Mouse (Mus musculus) heart, postnatal 36 days (tissue): ENCODE data around the gene Prr19. TPM values are rescaled to one million over a fixed set of nuclear protein-coding genes. Genes with fewer than 3 reads are reported as not detected.
"Not testable (repeated sequence)": the region's sequence is repeated elsewhere in the genome, so short reads cannot be mapped to it uniquely, and the experiment has no call there.

ENCODE experiments used
- DNase-seq, 2 experiments: peaks; one replicate each; pipeline ENCODE4 v3.0.0; 2021 to 2022
- intact Hi-C: fragments of 180-260 bp; cut with DNase I; formaldehyde crosslinking; loops from one replicate; pipeline ENCODE4 v1.15.1; 2025
- total RNA-seq, 2 experiments: library from RNA; stranded (reverse); gene quantifications; 2 replicates each; pipeline ENCODE4 v1.2.3; 2021

Gene Prr19
- total RNA-seq, 2 experiments from 2014 or later = not detected

DNA sequence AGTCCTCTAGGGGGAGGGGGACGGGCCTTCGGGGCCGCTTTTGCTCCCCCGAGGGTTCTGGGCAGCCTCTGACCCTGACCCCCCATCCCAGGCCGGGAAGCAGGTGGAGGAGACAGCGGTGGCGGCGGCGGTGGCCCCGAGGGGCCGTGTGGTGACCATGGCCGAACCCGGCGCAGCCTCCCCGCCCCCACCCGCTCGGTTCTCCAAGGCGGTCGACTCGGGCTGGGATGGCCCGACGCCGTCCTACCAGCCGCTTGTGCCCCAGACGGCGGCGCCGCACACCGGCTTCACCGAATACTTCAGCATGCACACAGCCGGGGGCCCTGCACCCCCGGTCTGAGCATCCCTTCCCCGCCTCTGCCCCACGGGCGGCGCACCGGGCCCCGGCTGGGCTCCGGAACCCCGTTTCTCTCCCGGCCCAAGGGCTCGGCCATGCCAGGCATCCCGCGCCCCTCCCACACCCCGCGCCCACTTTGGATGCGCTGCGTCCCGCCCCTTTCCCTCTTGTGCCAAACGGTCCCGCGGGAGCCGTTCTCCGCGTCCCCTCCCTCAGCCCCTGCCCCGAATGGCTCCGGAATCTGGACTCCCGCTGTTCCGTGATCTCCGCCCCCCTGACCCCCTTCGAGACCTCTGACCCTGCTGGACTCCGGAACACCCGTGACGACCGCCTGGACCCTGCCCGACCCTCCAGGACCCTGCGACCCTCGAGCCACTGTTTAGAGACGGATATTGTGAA, 14.3 kb downstream of the Prr19 start:
- DNase-seq = peak in 1 of 2 experiments; percentile 25
- intact Hi-C loops = loop anchor here (1.0 to 5.0 kb wide), 6 partner anchors 19 to 183 kb away; partner anchors contain the start of genes Lipe and Pafah1b3

DNA sequence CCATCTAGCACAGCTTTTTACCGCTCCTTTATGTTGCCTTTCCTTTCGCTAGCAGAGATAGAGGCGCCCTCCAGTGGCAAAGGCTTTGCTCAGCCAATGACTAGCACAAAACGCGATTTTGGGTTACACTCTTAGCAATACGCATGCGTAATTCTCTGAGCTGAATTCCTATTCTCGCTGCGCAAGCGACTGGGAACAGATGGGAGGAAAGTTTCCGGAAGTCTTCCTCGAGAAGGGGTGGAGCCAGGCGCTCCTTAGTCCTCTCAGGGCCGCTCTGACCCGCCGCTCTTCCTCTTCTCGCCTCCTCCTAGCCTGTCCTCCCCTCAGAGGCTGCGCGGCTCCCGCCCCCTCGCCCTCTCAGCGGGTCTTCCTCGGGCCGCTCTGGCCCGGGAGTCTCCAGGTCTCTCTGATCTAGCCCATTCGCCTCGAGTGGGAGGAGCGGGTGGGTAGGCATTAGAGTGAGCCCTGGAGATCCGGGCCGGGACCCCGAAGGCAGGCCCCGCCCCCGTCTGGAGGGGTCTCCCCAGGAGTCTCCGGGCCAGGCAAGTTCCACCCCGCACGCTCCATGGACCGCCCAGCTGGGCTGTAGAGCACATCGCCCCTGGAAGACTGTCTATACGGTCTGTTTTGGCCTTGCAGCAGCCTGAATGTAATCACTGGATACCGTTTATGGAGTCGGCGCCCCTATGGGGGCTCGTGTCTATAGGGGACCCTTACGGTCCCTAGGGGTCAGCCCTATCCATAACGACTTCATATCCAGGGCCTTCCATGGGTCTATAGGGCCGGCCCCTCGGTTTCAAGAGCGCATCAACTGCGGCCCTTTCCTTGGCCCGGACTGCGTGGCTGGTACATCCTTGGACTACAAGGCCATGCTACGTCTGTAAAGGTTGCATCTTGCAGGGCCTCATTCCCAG, 15.6 kb downstream of the Prr19 start, which contains the start of gene Megf8:
Gene Megf8 (plus strand): TSS at position 633 of the 914 bp plus-strand sequence.
- peak; percentile 91 to 94 for DNase-seq
- intact Hi-C loops = loop anchor here (1.0 to 5.0 kb wide), 5 partner anchors 34 to 184 kb away; partner anchors contain the start of gene Lipe

DNA sequence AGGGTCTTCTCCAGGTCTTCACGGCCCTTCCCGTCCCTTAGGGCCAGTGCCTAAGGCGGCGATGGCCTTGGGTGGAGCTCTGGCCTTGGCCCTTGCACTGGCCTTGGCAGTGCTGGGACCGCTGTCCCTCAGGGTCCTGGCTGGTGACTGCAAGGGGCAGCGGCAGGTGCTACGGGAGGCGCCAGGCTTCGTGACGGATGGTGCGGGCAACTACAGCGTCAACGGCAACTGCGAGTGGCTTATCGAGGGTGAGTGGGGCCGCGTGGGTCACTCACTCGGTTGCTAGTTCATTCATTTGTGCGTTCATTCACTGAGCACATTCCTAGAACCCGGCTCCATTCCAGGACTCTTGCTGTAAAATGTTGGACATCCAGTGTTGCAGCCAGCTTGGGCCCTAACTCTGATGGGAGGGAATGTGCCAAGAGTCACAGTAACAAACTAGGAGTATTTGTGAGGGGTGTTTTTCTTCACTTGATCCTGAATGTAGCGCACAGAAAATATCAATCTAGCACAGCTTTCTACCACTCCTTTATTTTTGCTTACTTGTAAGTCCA, 16.3 kb downstream of the Prr19 start:
- intact Hi-C loops = loop anchor here (2.0 to 5.0 kb wide), 4 partner anchors 35 to 185 kb away; partner anchors contain the start of gene Lipe
- DNase-seq = no peak

DNA sequence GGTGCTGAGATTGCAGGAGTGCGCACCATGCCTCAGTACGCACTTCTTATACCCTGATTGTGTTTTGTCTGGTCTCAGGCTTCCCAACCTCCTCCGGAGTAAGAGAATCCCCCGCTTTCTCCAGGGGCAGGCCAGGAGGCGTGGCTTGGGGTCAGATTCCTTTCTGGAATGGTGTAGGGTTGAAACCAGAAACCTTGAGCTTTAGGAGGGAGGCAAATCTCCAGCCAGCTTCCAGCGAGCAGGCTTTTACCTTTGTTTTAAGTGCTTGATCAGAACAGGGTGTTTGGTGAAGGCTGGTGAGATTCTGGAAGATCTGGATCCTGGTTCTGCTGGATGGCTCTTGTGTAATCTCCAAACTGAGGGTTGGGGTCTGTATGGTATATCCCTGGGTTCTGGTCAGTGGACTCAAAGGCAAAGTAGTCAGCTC, 20.9 kb downstream of the Prr19 start:
- DNase-seq = no peak
- intact Hi-C loops = loop anchor here (10.0 kb wide), 1 partner anchor 247 kb away; the partner anchor contains the start of genes Grik5 and Zfp574

DNA sequence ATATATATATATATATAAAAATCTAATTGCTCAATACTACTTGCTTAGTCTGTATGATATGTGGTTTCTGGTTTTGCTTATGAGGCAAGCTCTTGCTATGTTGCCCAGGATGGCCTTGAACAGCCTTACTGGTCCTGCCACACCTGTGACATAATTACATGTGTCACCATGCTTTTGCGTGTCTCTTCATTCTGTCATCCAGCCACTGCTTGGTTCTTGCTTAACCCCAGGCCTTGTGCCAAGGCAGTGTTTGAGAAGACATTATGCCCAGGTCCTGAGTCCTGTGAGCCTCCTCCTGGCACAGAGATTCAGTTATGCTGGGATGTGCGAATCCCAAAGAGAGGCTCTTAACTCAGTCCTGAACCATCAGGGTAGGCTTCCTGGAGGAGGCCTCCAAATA, 22.0 kb downstream of the Prr19 start:
- no peak for DNase-seq
- intact Hi-C loops = loop anchor here (10.0 kb wide), 1 partner anchor 248 kb away; the partner anchor contains the start of genes Grik5 and Zfp574

DNA sequence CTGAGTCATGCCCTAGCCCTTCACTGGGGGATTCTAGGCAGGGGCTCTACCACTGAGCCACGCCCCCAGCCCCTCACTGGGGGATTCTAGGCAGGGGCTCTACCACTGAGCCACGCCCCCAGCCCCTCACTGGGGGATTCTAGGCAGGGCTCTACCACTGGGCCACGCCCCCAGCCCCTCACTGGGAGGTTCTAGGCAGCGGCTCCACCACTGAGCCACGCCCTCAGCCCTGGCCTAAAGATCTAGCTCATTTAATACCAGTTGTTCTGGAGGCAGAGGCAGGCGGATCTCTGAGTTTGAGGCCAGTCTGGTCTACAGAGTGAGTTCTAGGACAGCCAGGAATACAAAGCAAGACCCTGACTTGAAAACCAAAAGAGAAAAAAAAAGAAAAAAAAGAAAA, 24.2 kb downstream of the Prr19 start:
- not testable (repeated sequence) for DNase-seq
- intact Hi-C loops = loop anchor here (5.0 to 10.0 kb wide), 2 partner anchors 77 to 251 kb away; partner anchors contain the start of genes Grik5 and Zfp574

DNA sequence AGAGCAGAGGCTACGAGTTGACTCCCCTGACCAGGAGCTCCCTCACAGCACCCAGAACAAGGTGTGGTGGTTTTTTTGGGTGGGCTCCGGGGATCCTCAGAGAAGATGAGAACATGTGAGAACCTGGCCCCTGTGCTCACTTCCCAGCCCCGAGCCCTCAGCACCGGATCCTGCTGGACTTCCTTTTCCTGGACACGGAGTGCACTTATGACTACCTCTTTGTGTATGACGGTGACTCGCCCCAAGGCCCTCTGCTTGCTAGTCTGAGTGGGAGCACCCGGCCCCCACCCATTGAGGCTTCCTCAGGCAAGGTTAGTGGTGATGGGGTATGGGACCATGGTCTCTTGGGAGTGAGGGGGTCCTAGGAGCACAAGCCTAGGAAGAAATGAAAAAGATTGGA, 25.0 kb downstream of the Prr19 start:
- intact Hi-C loops = loop anchor here (5.0 to 10.0 kb wide), 2 partner anchors 76 to 251 kb away; partner anchors contain the start of genes Grik5 and Zfp574
- peak in 1 of 2 experiments; percentile 15 for DNase-seq

DNA sequence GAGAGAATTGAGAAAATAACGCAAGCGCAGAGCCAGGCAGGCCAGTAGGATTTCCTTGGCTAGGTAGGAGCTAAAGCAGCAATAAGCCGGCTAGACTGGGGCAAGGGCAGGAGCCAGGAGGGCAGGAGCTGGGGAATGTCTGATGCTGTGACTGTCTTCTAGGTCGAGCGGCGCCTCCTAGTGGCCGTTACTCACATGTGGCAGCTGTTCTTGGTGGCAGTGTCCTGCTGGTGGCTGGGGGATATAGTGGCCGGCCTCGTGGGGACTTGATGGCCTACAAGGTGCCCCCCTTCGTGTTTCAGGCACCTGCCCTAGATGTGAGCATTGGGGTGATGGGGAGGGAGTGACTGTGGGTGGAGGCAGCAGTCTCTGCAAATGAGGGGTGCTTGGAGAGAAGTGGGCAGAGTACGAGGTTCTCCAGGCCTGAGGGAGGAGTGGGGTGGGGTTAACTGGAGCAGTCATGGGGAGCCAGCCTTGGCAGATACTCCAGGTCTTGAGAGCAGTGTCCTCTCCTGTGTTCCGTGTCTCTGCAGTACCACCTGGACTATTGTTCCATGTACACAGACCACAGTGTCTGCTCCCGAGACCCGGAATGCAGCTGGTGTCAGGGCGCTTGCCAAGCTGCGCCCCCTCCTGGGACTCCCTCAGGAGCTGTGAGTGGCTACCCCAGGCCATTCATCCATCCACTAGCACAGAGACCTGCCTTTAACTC, 32.5 kb downstream of the Prr19 start:
- peak; percentile 73 to 76 for DNase-seq
- intact Hi-C loops = loop anchor here (5.0 kb wide), 1 partner anchor 201 kb away; no protein-coding TSS in a partner anchor

DNA sequence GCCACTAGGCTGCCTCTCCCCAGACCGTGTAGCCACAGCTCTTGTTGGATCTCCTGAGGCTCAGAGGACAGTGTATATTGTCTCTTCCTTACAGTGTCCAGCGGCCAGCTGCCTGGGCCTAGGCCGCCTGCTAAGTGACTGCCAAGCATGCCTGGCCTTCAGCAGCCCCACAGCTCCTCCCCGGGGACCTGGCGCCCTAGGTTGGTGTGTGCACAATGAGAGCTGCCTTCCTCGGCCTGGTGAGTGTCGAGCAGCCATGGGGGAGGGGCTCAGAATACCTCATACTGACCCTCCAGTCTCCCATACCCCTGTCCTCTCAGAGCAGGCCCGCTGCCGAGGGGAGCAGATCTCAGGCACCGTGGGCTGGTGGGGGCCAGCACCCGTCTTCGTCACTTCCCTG, 33.3 kb downstream of the Prr19 start:
- DNase-seq = no peak
- intact Hi-C loops = loop anchor here (5.0 kb wide), 1 partner anchor 202 kb away; no protein-coding TSS in a partner anchor

DNA sequence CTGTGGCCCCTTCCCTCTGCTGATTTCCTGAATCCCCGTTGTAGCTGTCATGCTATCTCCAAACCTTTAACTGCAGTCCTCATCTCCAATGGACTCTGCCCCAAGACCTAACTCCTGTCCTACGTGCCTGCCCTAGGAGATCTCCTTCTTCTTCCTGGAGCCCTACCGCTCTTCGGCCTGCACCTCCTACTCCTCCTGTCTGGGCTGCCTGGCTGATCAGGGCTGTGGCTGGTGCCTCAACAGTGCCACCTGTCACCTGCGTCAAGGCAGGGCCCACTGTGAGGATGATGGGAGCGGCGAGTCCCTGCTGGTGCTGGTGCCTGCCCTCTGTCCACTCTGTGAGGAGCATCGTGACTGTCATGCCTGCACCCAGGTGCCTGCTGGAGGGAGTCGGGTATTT, 38.1 kb downstream of the Prr19 start:
- DNase-seq = no peak
- intact Hi-C loops = no loop called here

DNA sequence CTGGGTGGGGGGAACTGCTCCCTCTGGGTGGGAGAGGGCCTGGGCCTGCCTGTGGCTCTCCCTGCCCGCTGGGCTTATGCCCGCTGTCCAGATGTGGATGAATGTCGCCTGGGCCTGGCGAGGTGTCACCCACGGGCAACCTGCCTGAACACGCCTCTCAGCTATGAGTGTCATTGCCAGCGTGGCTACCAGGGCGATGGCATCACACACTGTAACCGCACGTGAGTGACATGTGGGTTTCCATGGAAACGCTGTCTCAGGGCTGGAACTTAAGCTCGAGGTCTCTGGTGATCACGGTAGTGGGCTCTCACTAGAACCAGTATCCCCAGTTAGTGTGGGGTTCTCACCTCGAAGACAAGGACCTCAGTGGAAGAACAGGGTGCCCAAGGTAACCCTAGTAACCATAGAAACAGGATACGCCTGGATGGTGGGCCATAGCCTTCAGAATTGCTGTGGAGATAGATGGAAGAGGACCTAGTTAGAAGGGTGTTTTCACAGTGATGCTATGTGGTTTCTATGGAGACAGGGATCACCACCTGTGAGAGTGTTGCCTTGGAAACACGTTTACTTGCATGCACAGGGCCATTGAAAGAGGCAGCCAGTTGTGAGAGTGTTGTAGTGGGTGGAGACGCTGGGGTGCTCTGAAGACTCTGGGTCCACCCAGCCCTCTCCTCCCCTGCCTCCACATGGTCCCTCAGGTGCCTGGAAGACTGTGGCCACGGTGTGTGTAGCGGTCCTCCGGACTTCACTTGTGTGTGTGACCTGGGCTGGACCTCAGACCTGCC, 40.0 kb downstream of the Prr19 start:
- no peak for DNase-seq
- intact Hi-C loops = no loop called here

DNA sequence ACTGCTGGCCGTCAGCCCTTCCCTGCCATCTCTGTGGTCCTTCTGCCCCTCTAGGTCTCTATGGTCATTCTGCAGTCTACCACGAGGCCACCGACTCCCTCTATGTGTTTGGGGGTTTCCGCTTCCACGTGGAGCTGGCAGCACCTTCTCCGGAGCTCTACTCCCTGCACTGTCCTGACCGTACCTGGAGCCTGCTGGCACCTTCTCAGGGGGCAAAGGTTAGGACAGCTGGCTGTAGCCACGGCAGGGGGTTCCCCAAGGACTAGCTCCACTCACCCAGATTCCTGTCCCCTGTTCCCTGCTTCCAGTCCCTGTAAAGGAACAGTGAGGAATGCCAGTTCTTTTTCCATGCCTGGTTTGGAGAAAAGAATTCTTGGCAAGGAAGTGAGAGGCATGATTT, 47.6 kb downstream of the Prr19 start:
- intact Hi-C loops = no loop called here
- DNase-seq = no peak

Other genes starting within 250 kb of the Prr19 start
- gene Grik5, start 229.1 kb upstream of the Prr19 start, total RNA-seq = 1 to 10 TPM; 4.4 to 5.7 TPM
- 10 to 100 TPM in 1 of 2 experiments, 1 to 10 TPM in 1; 9.8 to 10.7 TPM for gene Zfp574, start 228.8 kb upstream of the Prr19 start, total RNA-seq
- gene Pou2f2, start 121.7 kb upstream of the Prr19 start, total RNA-seq = under 1 TPM; 0.53 to 0.68 TPM
- gene Dedd2, start 80.8 kb upstream of the Prr19 start, total RNA-seq = 10 to 100 TPM; 17.3 to 22.2 TPM
- 1 to 10 TPM; 8.9 to 10.0 TPM for gene Zfp526, start 80.0 kb upstream of the Prr19 start, total RNA-seq
- 10 to 100 TPM; 67.5 to 69.2 TPM for gene Gsk3a, start 63.6 kb upstream of the Prr19 start, total RNA-seq
- gene Erf, start 50.6 kb upstream of the Prr19 start, total RNA-seq = 10 to 100 TPM; 22.3 to 26.2 TPM
- 10 to 100 TPM; 63.7 to 68.7 TPM for gene Cic, start 33.7 kb upstream of the Prr19 start, total RNA-seq
- 1 to 10 TPM; 3.7 to 5.1 TPM for gene Pafah1b3, start 3.4 kb upstream of the Prr19 start, total RNA-seq
- gene Tmem145, start 4.7 kb downstream of the Prr19 start, total RNA-seq = not detected
- 10 to 100 TPM; 30.4 to 31.1 TPM for gene Megf8, start 15.8 kb downstream of the Prr19 start, total RNA-seq
- gene Cnfn, start 68.3 kb downstream of the Prr19 start, total RNA-seq = not detected
- 10 to 100 TPM; 53.3 to 57.8 TPM for gene Lipe, start 97.3 kb downstream of the Prr19 start, total RNA-seq
- gene Cxcl17, start 111.5 kb downstream of the Prr19 start, total RNA-seq = not detected
- 10 to 100 TPM; 12.0 to 15.8 TPM for gene Ceacam1, start 176.2 kb downstream of the Prr19 start, total RNA-seq
- 1 to 10 TPM; 1.4 to 2.1 TPM for gene Ceacam2, start 238.4 kb downstream of the Prr19 start, total RNA-seq